Mouse (Mus musculus) urinary bladder, postnatal 10 days (tissue): Measurements from ENCODE around the gene Hbb-bt.
"Not testable (repeated sequence)": the region's sequence is repeated elsewhere in the genome, so short reads cannot be mapped to it uniquely, and the experiment has no call there.

Experiments
- DNase-seq: peaks from one replicate; pipeline ENCODE4 v3.0.0; 2022; ENCODE audit warnings: low spot score

The Hbb-bt gene

DNA sequence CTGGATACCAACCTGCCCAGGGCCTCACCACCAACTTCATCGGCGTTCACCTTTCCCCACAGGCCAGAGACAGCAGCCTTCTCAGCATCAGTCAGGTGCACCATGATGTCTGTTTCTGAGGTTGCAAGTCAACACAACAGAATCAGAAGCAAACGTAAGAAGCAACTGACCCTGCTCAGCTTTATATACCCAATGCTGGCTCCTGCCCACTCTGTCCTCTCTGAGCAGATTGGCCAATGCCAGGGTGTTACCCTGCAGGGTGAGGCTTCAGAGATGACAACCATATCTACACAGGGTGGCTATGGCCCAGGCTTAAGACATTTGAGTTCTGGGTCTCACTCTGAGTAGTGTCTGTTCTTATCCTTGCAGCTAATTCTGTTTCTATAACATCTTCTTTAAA is at the start of gene Hbb-bt:
Gene Hbb-bt (minus strand): TSS at position 231 of the 400 bp plus-strand sequence.
- DNase-seq: no peak

DNA sequence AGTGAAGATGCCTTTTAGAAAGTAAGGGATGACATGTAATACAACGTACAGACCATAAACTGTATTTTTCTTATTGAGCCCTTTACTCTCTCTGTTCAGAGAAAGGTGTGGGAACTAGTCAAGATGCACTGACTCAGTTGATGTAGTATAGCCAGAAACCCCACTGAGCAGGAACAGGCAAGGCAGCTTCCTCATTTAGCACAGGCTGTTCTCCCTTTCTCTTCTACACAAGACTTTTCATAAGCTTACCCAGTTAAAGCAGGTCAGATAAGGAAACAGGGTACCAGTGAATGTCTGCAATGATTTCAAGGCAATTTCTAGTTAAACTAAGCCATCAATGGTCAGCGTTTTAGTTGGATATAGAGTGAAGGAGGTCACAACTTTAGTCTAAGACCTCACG is 47.7 kb upstream of the Hbb-bt start:
- no peak for DNase-seq

DNA sequence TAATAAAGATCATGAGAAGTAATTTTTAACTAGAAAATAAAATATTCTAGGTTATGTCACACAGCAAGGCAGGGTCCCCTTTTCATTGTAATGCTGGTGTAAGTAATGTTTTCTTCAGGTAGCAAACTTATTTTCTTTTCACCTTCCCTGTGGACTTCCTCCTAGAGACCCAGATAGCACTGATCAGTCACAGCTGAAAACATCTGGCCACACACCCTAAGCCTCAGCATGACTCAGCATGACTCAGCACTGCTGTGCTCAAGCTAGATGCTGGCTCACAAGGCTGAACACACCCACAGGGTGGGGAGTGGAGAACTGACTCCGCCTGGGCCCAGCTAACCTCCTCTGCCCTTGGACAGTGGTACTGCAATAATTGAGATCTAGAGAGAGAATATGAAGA is 47.1 kb upstream of the Hbb-bt start:
- no peak for DNase-seq

DNA sequence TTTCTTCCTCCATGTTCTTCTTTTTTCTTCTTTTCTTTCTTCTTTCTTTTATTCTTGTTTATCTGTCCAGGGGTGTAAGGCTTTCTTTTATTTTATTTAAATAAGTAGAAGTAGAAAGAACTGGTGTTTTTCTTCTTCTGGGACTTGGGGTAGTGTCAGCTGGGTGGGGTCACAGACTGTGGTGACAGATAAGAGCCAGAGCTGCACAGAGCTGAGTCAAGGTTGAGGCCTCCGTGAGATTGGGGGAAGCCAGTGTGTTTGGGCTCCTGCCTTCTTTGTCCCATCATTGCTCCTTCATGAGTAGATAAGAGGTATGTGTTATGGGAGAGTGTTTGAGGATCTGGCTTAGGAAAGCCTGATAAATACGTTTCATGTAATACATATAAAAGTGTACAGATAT is 45.3 kb upstream of the Hbb-bt start:
- no peak for DNase-seq

DNA sequence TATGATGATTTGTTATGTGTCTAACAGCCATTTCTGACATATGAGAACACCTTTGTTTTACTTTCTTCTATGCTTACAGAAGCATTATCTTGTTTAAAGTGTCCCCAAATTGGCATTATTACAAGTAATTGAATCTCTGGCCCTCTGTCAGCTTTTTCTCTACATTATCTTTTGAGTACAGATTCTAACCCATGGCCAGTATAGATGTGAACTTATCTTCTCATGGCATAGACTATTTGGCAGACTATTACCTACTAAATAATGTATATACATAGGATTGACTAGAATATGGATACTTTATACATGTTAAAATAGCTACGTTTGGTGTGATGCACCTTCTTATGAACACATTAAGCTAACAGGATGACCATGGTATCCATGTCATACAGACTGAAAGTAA is 40.9 kb upstream of the Hbb-bt start:
- DNase-seq: no peak

DNA sequence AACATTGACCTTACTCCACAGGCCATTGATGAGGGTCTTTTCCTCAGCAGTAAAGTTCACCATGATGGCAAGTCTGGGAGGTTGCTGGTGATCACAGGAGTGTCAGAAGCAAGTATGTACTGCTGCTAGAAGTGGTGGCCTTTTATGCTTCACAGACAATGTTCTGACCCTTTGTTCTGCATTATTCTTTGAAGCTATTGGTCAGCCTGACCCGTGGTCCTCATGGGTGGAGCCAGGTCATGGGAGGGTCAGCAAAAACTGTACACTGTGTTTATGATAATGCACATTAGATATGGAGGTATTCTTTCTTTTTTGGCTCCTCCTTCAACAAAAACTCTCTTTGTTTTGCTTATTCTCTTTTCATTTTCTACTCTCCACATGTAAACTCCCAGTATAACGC is 39.3 kb upstream of the Hbb-bt start, which contains the start of gene Hbb-y:
Gene Hbb-y (minus strand): TSS at position 127 of the 400 bp plus-strand sequence.
- no peak for DNase-seq

DNA sequence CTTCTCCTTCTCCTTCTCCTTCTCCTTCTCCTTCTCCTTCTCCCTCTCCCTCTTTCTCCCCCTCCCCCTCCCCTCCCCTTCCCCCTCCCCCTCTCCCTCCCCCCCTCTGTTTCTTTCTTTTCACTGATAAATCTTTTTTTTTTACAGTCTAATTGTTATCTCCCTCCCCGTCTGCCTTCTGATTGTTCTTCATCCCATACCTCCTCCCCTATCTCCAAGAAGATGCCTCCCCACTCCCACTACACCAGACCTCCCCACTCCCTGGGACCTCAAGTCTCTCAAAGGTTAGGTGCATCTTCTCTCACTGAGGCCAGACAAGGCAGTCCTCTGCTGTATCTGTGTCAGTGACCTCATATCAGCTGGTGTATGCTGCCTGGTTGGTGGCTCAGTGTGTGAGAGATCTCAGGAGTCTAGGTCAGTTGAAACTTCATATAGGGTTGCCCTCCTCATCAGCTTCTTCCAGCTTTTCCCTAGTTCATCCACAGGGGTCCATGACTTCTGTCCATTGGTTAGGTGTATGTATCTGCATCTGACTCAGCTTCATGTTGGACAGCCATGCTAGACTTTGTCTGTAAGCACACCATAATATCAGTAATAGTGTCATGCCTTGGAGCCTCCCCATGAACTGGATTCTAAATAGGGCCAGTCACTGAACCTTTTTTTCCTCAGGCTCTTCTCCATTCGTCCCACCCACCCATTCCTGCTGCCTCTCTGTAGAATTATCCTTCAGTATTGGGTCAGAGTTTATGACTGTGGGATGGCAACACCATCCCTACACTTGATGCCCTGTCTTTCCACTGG is 30.9 kb upstream of the Hbb-bt start:
- no peak for DNase-seq

DNA sequence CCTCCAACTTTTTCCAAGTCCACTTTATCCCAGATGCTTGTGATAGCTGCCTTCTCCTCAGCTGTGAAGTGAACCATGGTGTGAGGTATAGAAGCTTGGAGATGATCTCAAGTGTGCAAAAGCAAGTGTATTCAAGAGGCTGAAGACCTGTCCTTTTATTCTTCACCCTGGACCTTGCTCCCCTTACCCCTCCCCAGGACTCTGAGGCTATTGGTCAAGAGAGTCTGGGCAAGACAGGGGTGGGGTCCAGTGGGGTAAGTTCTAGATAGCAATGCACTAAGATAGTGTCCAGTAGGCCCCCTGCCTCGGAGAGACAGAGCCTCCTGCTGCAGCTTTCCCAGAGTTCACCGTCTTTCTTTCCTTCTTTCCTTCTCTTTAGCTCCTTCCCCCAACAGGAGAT is 29.2 kb upstream of the Hbb-bt start, which contains the start of gene Hbb-bh1:
Gene Hbb-bh1 (minus strand): TSS at position 131 of the 400 bp plus-strand sequence.
- DNase-seq: no peak

DNA sequence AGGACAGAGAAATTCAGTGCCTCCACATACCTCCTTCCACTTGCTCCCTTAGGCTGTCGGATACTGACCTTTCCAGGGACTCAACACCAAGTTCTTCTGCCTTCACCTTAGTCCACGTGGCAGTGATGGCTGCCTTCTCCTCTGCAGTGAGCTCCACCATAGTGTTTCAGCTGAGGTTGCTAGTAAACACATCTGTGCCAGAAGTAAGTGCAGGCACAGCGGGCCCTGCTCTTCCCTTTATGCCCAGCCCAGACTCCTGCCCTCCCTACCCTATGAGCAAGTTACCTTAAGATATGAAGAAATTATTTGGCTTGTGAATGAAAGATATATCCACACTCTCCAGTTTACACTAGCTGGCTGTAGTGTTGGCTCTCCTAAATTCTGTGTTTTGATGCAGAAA is 26.5 kb upstream of the Hbb-bt start, which contains the start of gene Hbb-bh2:
Gene Hbb-bh2 (minus strand): TSS at position 253 of the 400 bp plus-strand sequence.
- DNase-seq: no peak

DNA sequence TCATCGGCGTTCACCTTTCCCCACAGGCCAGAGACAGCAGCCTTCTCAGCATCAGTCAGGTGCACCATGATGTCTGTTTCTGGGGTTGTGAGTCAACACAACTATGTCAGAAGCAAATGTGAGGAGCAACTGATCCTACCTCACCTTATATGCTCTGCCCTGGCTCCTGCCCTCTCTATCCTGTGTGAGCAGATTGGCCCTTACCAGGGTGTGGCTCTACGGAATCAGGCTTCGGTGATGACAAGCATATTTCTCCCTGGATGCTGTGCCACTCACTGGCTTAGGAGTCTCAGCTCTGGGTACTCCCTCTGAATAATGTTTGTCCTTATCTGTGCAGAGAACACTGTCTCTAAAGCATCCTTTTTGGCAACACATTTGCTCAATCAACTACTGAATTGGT is 14.0 kb upstream of the Hbb-bt start, which contains the start of gene Hbb-bs:
Gene Hbb-bs (minus strand): TSS at position 289 of the 400 bp plus-strand sequence.
- no peak for DNase-seq

DNA sequence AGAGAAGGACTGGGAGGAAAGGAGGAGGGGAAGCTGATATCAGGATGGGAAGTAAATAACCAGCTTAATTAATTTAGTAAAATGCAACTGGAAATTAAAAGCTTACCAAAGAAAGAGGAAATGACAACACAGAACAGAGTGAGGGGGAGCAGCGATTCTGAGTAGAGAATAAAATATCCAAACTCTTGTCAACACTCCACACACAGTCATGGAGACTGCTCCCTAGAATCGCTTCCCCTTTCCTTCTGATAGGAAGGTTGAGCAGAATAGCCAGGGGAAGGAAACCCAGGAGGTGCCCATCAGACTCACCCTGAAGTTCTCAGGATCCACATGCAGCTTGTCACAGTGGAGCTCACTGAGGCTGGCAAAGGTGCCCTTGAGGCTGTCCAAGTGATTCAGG is 13.3 kb upstream of the Hbb-bt start:
- DNase-seq: not testable (repeated sequence)

DNA sequence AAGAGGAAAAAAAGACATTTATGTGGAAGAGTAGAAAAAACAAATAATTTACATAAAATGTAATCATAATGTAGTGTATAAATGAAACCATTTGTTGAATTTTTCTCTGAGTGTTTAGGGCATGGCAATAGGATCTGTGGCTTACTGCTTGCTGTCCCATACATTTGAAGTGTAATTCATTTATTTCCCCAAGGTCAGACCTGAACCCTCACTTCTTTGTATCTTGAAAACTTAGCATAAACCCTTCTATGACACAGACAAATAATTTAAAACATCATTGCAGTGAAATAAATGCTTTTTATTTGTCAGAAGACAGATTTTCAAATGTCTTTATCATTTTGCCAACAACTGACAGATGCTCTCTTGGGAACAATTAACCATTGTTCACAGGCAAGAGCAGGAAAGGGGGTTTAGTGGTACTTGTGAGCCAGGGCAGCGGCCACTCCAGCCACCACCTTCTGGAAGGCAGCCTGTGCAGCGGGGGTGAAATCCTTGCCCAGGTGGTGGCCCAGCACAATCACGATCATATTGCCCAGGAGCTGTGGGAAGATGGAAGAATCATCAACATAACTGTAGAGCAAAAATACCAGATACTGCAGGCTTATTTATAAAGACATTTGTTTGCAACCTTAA is 12.6 kb upstream of the Hbb-bt start:
- no peak for DNase-seq

DNA sequence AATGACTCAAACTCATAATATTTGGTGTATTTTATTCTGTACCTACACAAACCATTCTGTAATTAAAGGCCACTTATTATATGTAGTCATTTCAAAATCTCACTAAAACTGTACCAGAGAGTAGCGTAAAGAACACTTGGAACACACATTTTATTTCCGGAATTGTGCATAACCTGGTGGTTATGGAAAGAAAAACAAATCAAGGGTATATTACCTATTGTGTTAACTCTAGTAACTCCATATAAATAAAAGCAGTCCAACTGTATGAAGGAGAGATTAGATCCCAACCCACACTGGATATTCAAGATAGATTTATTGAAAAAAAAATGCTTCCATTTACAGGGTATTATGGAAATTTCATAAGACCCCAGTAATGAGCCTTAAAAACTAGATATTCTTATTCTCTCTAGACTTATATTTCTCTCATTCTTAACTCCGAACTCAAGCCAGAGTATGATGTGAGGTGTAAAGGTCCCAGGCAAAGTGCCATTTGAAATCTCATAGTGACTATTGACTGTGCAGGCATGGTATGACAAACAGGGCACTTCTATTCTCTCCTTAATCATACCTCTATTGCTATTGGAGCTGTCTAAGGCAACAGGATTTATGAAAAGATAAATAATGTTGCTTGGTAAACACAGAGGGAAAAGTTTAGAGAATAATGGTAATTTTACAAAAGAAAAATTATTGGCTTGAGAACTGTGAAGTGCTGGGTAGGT is 11.9 kb upstream of the Hbb-bt start:
- no peak for DNase-seq

DNA sequence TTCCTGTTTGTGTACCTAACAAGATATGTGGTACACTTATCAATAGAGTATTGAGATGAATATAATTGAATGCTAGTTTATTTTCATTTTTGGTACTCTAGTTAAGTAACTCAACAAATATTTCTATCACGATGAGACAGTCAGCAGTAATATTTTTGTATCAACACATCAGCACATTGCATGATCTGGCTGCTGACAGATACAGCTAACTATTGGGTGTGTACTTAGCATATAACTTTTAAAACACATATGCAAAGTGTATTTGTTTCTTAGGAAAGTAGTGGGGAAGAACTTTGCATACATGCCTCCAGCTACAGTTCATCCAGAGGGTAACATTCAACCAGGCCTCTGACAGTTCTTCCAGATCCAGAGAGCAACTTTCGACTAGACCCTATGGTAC is 10.8 kb upstream of the Hbb-bt start:
- DNase-seq: no peak

DNA sequence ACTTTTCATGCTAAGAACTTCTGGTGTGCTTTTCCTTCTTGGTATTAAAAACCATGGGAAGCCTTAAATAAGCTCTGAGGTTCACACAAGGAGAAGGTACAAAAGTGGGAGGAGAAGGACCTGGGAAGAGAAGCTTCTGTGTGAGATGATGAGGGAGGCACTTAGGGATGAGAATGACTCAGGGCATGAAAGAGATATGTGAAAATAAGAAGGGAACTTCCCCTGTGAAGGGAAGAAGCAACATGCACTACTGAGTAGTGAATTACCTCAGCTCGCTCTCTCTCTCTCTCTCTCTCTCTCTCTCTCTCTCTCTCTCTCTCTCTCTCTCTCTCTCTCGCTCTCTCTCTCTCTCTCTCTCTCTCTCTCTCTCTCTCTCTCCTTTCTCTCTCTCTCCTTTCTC is 1.3 kb upstream of the Hbb-bt start:
- DNase-seq: not testable (repeated sequence)

DNA sequence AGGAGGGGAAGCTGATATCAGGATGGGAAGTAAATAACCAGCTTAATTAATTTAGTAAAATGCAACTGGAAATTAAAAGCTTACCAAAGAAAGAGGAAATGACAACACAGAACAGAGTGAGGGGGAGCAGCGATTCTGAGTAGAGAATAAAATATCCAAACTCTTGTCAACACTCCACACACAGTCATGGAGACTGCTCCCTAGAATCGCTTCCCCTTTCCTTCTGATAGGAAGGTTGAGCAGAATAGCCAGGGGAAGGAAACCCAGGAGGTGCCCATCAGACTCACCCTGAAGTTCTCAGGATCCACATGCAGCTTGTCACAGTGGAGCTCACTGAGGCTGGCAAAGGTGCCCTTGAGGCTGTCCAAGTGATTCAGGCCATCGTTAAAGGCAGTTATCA is 644 bp downstream of the Hbb-bt start:
- not testable (repeated sequence) for DNase-seq

DNA sequence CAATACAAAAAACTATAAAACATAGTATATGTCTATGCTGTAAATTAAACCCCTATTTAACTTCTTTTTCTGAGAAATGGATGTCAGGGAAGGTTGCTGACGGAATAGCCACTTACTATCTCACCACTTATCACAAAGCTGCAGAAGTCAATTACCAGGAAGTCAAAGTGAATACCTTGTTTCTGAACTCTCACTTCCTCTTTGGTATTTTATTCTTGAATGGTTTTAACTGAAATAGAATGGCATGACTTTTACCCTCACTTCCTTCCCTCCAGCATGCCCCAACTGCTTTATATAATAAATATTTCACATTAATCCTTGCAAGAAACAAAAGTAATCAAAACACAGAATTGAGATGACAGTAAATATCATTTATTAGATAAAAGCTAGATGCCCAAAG is 1.6 kb downstream of the Hbb-bt start:
- DNase-seq: no peak

DNA sequence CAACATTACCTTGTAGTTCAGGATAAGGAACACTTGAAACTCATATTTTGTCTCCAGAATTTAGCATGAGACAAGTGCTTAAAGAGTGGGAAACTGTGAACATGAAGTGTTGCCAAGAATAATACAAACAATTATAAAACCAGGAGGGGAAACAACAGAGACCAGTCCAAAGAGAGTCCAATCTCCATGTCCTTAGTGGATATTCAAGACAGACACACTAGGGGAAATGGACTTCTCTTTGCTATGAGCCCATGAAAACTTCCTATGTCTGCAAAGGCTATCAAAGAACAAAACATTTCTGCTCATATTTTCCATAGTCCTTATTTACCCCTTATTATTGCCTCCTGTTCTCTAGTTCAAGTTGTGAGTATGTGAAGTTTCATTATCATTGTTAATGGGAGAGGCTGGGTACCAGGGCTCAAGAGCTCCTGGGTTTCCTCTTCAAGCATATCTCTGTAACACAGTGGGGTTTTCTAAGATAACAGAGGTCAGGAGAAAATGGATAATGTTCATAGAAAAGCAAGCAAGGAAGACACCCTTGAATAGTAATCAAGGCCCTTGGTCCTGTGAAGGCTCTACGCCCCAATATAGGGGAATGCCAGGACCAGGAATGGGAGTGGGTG is 2.5 kb downstream of the Hbb-bt start:
- no peak for DNase-seq

DNA sequence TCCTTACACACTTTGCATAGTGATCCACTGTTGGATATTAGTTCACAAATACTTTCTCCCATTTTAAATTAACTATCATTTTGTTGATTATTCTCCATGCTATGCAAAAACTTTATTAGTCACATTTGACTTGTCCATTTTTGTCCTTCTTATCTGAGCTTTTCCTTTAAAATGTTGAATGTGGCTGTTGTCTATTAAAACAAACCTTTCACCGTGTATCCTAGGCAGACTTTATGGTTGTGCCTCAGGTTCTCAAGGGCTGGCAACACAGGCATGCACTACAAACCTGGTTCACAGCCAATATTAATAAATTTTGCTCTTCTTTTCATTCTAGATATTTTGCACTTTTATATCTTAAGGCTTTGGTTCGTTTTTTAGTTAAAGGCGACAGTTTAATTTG is 3.0 kb downstream of the Hbb-bt start:
- no peak for DNase-seq

DNA sequence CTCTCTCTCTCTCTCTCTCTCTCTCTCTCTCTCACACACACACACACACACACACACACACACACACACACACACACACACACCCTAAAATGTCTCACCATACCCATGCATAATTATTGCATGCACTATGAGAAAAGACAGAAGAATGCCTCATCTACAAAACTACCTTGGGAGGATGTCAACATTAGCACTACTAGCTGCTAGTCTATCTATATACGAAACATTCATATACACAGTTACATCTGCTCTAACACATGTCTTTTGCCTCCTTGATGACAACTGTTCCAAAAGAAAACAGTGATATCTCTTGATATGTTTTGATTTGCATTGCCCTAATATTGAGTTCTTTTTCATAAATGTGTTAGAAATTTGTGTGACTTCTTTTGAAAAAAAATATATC is 3.5 kb downstream of the Hbb-bt start:
- no peak for DNase-seq

DNA sequence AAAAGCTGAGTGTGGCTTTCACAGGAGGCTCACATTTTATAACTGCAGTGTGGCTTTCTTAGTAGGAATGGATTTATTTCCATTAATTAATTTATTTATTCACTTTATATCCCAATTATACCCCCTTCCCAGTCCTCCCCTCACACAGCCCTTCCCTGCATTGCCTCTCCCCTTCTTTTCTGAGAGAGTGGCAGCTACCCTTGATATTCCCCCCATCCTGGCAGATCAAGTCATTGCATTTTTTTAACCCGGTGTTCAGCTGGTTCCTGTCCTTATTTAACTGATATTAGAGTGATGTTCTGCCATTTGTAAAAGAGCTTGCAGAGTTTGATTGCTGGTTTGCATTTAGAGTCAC is 4.0 kb downstream of the Hbb-bt start:
- DNase-seq: no peak
